Comparison of ENCODE assay signal across 16 mouse cellular contexts in the genomic region with DNA sequence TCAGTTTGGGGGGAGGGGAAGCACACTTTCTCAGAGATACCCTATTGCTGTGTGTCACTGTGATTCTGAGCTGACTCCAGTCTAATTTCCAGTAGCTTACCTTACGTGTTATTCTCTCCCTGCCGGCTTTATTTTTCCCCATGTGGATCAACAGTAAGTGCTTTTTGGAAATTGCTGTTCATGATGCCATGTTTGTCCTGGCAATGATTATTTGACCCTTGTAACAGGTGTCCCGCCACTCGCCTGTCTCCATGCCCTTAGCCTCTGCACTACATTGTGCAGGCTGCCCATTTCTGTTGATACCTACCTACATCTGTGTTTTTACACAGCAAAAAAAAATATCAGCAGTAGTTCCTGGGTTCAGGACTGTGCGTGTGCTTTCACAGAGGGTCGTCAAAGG.
"Had no signal": no experiment of that assay in that cellular context is flagged by ENCODE, and none has a peak within 500 bp of the region (broad histone marks: within the 10 kb centered on the region; RNA-seq: fewer than 3 reads in every experiment).

No protein-coding gene starts in this region.

- H3K36me3 ChIP-seq: midbrain, embryonic 12.5 days; neural tube, embryonic 13.5 days; neural tube, embryonic 15.5 days had no signal

- H3K9ac ChIP-seq: lung, embryonic 14.5 days; midbrain, embryonic 12.5 days; neural tube, embryonic 15.5 days had no signal

- ATAC-seq: midbrain, embryonic 16.5 days had no signal

- H3K27ac ChIP-seq: midbrain, embryonic 12.5 days; neural tube, embryonic 13.5 days; neural tube, embryonic 15.5 days had no signal

- H3K4me3 ChIP-seq: midbrain, embryonic 12.5 days; myocyte; neural tube, embryonic 13.5 days; neural tube, embryonic 15.5 days had no signal

- H3K9me3 ChIP-seq: midbrain, embryonic 12.5 days; neural tube, embryonic 13.5 days; neural tube, embryonic 15.5 days had no signal

- H3K4me2 ChIP-seq: lung, embryonic 14.5 days; midbrain, embryonic 12.5 days; neural tube, embryonic 13.5 days; neural tube, embryonic 15.5 days had no signal

- H3K27me3 ChIP-seq: midbrain, embryonic 12.5 days; neural tube, embryonic 13.5 days; neural tube, embryonic 15.5 days had no signal

- DNase-seq: lung, postnatal 4 days; midbrain, embryonic 14.5 days; retina, postnatal 1 day; right cerebral cortex, adult 18-20 months; right cerebral cortex, postnatal 25 days; right cerebral cortex, postnatal 4 days; spleen, adult 18-20 months; thymus, adult 18-20 months; thymus, postnatal 14 days; thymus, postnatal 36 days had no signal
